Mouse (Mus musculus) brown adipose tissue, adult 24 weeks (tissue): ENCODE results near the gene Wwox. TPM values are rescaled to one million over a fixed set of nuclear protein-coding genes. Genes with fewer than 3 reads are reported as not detected.

Experiments used
- H3K27ac ChIP-seq: fragments of 200-500 bp; replicated peaks from 2 replicates; pipeline ENCODE4 v1.5.1; 2012; ENCODE audit warnings: low read depth, mild to moderate bottlenecking, low read length
- H3K4me1 ChIP-seq: fragments of 200-500 bp; 2 replicates; pipeline ENCODE4 v1.6.1; 2012; ENCODE audit warnings: low read length, mixed read lengths; ENCODE audit not compliant: control insufficient read depth, insufficient read depth, insufficient read length
- H3K4me3 ChIP-seq: fragments of 200-500 bp; 2 replicates; pipeline ENCODE4 v1.5.1; 2012; ENCODE audit warnings: low read depth, mild to moderate bottlenecking, low read length, moderate library complexity; ENCODE audit not compliant: insufficient read depth
- polyA plus RNA-seq: library from polyadenylated mRNA; stranded (reverse); fragments of >200 nt; gene quantifications from 2 replicates; pipeline ENCODE4 v1.2.4, GENCODE M21; 2012; ENCODE audit not compliant: missing spikeins, insufficient read depth, insufficient read length

Wwox gene
- polyA plus RNA-seq, 1 experiment: 11.8 TPM

- no peak overlapping the region for H3K27ac ChIP-seq
- H3K4me1 ChIP-seq: peaks cover 2% of the 10 kb centered on the region; the same call in 1 of the 2 replicates
- H3K4me3 ChIP-seq: no peak overlapping the region
Observed at GRCm38 (mm10) chr8:115156142-115156541, 716.7 kb downstream of the Wwox start.

DNA sequence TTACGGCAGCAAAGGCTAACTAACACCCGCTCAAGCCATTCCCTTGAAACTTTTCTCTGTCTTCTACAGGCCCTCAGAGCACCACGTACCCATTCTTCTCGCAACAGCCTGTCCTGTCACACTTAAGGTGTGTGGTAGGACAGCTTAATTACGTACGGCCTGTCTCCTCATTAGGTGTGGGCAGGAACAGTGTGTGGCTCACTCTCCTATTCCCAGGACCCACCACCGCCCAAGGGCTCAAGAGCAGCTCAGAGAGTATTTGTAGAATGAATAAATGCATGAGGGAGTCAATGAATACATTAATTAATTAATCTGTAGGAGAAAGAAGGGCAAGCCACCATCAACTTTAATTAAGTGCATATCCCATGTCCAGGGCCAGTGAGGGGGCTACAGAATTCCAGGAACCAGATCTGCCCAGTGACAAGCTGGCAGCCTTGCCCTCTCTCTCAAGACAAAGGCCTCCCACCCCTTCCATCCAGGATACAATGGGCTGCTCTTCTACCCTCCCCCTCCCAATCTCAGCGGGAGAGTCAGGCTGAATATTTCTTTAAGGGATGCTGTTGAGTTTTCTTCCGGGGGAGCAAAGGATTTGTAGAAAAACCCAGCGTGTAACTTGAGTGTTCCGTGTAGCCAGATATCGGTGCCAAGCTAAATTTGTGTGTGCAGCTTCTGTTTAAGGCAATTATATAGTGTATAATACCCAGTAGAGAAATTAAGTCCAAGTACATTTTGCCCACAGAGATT lies 718.7 kb downstream of the Wwox start:
- Histone ChIP-seq H3K27ac (no peak overlapping the region), H3K4me1 (peaks cover 2% of the 10 kb centered on the region; the same call in 1 of the 2 replicates), H3K4me3 (no peak overlapping the region)

DNA sequence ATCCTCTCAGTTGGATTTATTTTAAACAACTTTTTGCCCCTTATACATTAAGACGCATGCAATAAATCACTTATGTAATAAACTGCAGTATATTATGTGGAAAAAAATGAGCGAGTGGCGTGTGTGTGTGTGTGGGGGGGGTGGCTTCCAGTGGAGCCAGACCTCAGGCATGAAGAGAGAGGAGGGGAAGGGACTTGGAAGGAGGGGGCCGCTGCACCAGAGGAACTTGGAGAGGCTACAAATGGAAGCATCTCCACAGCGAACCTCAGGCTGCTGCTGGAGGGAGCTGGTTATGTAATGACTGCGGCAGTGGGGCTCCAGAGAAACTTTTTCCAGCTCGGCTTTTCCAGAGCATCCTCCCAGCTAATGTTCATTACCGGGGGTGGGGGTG lies 719.3 kb downstream of the Wwox start:
- H3K4me1 ChIP-seq: peaks cover 2% of the 10 kb centered on the region; the same call in 1 of the 2 replicates
- no peak overlapping the region for H3K27ac ChIP-seq
- H3K4me3 ChIP-seq: no peak overlapping the region

GRCm38 (mm10) chr8:115159208-115159607 lies 719.8 kb downstream of the Wwox start:
- 0 out of 2 replicates have a peak overlapping the region, but pooled peaks have one; percentile 17 for H3K27ac ChIP-seq
- H3K4me1 ChIP-seq: peaks cover 2% of the 10 kb centered on the region; the same call in 1 of the 2 replicates
- peak overlapping the region; percentile 76 for H3K4me3 ChIP-seq

GRCm38 (mm10) chr8:115159711-115160374 lies 720.4 kb downstream of the Wwox start:
- H3K4me1 ChIP-seq: peaks cover 2% of the 10 kb centered on the region; the same call in 1 of the 2 replicates
- peak overlapping the region; percentile 76 for H3K4me3 ChIP-seq
- H3K27ac ChIP-seq: peak overlapping the region; percentile 57

DNA sequence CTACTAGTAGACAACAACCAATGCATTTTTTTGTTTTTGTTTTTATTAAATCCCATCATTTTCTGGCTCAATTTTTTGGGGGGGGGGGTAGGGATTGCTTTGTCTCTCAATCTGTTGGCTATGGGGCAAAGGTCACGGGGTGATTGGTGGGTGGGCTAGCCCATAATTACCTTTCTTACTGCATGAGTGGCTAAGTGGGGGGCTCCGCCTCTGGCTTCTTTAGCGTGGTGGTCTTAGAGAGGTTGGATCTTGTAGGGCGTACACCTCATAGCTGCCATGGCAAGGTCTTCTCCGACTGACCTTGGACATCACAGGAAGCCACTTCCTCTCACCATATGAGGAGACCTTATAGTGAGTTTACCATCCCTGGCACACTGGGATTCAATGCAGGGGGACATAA lies 721.0 kb downstream of the Wwox start:
- 0 out of 2 replicates have a peak overlapping the region, but pooled peaks have one; percentile 57 for H3K27ac ChIP-seq
- H3K4me3 ChIP-seq: peak overlapping the region; percentile 76
- peaks cover 2% of the 10 kb centered on the region; the same call in 1 of the 2 replicates for H3K4me1 ChIP-seq

DNA sequence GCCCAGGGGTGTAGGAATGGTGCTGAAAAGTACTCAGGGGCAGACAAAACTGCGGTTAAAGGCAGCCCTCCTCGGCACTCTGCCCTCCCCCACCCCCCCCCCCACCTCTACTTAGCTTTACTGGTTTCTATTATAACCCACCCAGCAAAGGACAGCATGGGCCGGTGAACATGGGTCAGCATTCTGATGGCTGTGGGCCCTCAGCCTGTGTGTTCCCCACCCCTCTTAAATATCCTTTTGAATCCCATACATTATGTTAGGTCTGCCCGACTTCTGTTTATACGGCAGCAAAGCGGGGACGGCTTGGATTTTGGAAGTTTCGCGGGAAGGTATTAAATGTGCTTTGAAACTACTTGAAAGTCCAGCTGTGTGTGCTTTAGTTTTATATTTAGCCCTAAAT lies 722.1 kb downstream of the Wwox start:
- Histone ChIP-seq H3K4me3 (no peak overlapping the region), H3K27ac (no peak overlapping the region), H3K4me1 (peaks cover 2% of the 10 kb centered on the region; the same call in 1 of the 2 replicates)

- H3K27ac ChIP-seq: no peak overlapping the region
- H3K4me3 ChIP-seq: no peak overlapping the region
- H3K4me1 ChIP-seq: peaks cover 2% of the 10 kb centered on the region; the same call in 1 of the 2 replicates
Observed at GRCm38 (mm10) chr8:115164872-115165271, 725.4 kb downstream of the Wwox start.

- H3K27ac ChIP-seq: no peak overlapping the region
- H3K4me1 ChIP-seq: no peaks in the 10 kb centered on the region
- no peak overlapping the region for H3K4me3 ChIP-seq
Observed at GRCm38 (mm10) chr8:115173634-115174081, 734.2 kb downstream of the Wwox start.

GRCm38 (mm10) chr8:115185431-115185964 lies 746.0 kb downstream of the Wwox start:
- H3K27ac ChIP-seq: no peak overlapping the region
- H3K4me1 ChIP-seq: peaks cover 3% of the 10 kb centered on the region; the same call in 1 of the 2 replicates
- no peak overlapping the region for H3K4me3 ChIP-seq

DNA sequence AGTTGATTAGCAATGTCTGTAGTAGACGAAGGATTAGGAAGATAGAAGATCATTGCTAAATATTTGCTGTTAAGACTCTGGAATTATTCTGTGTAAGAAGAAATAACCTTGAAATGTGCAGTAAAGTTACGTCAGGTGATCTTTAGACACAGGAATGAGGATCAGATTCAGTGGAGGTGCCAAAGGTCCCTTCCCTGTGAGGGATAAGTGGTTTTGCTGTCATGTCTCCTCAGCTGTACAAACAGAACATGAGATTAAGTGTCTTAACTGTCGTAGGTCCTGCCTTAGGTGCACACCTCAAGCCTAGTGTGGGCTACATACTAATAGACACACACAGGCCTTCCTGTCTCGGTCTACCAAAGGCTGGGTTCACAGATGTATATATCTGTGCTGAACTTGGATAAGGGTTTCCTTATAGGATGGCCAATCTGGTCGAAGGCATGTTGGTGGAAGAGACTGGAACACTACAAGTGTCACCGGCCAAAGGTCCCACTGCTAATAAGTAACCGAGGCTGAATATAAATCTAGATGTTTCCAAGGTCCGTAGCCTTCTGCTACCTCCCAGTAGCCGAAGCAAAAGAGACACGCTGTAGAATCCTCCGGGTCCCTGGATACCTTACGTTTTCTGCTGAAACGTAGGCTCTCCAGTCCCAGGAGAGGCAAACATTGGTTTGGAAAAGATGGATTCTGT lies 746.8 kb downstream of the Wwox start:
- H3K27ac ChIP-seq: no peak overlapping the region
- no peak overlapping the region for H3K4me3 ChIP-seq
- peaks cover 3% of the 10 kb centered on the region; the same call in 1 of the 2 replicates for H3K4me1 ChIP-seq

DNA sequence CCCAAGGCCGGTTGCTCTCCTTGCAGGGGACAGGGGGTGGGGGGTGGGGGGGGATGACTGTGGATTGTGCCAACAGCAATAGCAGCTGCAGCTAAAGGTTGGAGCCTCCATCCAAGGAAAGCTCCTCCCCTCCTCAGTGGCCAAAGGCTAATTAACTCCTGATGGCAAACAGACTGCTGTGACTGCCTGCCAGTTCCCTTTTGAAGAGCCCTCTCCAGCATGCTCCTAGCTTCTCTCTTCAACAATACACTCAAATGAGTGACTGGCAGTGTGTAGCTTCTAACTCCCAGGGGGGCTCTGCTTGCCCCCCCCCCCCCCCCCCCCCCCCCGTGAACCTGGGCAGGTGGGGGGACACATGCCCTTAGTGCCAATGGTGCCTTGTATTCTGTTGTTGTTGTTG lies 747.4 kb downstream of the Wwox start:
- no peak overlapping the region for H3K4me3 ChIP-seq
- H3K27ac ChIP-seq: no peak overlapping the region
- H3K4me1 ChIP-seq: peaks cover 3% of the 10 kb centered on the region; the same call in 1 of the 2 replicates

DNA sequence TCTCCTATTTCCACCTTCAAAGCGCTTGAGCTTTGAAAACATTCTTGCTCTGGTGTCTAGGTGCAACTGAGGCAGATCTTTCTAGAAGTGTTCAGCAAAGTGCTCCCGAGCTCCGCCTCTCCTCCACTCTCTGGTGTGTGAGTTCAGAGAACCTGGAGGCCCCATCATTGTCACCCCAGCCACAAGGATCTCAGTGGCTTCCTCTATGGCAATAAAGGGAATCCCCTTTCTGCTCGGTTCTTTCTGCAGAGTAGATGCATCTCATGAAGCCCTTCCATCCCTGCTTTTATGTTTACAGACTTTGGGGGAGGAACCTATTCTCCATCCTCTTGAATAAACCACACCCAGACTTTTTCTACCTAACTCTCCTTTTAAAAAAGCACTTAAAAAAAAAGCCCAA lies 749.0 kb downstream of the Wwox start:
- Histone ChIP-seq H3K27ac (no peak overlapping the region), H3K4me1 (peaks cover 3% of the 10 kb centered on the region; the same call in 1 of the 2 replicates), H3K4me3 (no peak overlapping the region)

GRCm38 (mm10) chr8:115189836-115190235 lies 750.4 kb downstream of the Wwox start:
- H3K4me1 ChIP-seq: peaks cover 3% of the 10 kb centered on the region; the same call in 1 of the 2 replicates

GRCm38 (mm10) chr8:115193767-115194166 lies 754.3 kb downstream of the Wwox start:
- H3K4me1 ChIP-seq: no peaks in the 10 kb centered on the region
- no peak overlapping the region for H3K27ac ChIP-seq
- H3K4me3 ChIP-seq: no peak overlapping the region

More at GRCm38 (mm10) chr8:115189836-115190235, 750.4 kb downstream of the Wwox start:
- H3K27ac ChIP-seq: no peak overlapping the region
- no peak overlapping the region for H3K4me3 ChIP-seq
